34 mouse cellular contexts compared by ENCODE assay signal in genomic region chr5:114985074-114985473, GRCm38 (mm10). TPM values are rescaled to one million over a fixed set of nuclear protein-coding genes. Genes with fewer than 3 reads are reported as not detected.
A peak's percentile ranks its signal among the peaks of the same experiment; 100 is the strongest.
DNase-seq lines count a peak whose midpoint lies in the region; ATAC-seq lines count a peak whose summit lies in the region.
"Had no signal": no experiment of that assay in that cellular context is flagged by ENCODE, and none has a peak within 500 bp of the region (broad histone marks: within the 10 kb centered on the region; RNA-seq: fewer than 3 reads in every experiment).

No protein-coding gene starts in this region.

- H3K27ac ChIP-seq in midbrain, embryonic 11.5 days (ENCODE audit: low read depth, low read length), result no peak overlapping the region
- H3K27ac ChIP-seq in midbrain, embryonic 13.5 days, result no peak overlapping the region
- H3K27ac ChIP-seq in intestine, embryonic 16.5 days (ENCODE audit: low read length), result 0 out of 2 replicates have a peak overlapping the region, but pooled peaks have one; percentile 40
- H3K27ac ChIP-seq: embryonic facial prominence, embryonic 10.5 days; embryonic facial prominence, embryonic 13.5 days; forebrain, embryonic 10.5 days; forebrain, embryonic 13.5 days; hindbrain, embryonic 12.5 days; hindbrain, embryonic 15.5 days had no signal

- no peak overlapping the region for H3K4me3 ChIP-seq in midbrain, embryonic 11.5 days (ENCODE audit: low read depth, low read length)
- no peak overlapping the region for H3K4me3 ChIP-seq in midbrain, embryonic 13.5 days (replicated peaks)
- no peak overlapping the region for H3K4me3 ChIP-seq in intestine, embryonic 16.5 days (ENCODE audit: low read length)
- H3K4me3 ChIP-seq: embryonic facial prominence, embryonic 10.5 days; embryonic facial prominence, embryonic 13.5 days; forebrain, embryonic 10.5 days; forebrain, embryonic 13.5 days; hindbrain, embryonic 12.5 days; hindbrain, embryonic 15.5 days had no signal

- H3K9me3 ChIP-seq in midbrain, embryonic 11.5 days (ENCODE audit: control insufficient read depth, low read length), result no peaks in the 10 kb centered on the region
- no peaks in the 10 kb centered on the region for H3K9me3 ChIP-seq in midbrain, embryonic 13.5 days
- H3K9me3 ChIP-seq in intestine, embryonic 16.5 days (ENCODE audit: control insufficient read depth, low read length), result no peaks in the 10 kb centered on the region
- H3K9me3 ChIP-seq: embryonic facial prominence, embryonic 10.5 days; forebrain, embryonic 10.5 days; forebrain, embryonic 13.5 days; hindbrain, embryonic 15.5 days had no signal

- H3K4me2 ChIP-seq in midbrain, embryonic 11.5 days, result no peak overlapping the region
- H3K4me2 ChIP-seq in midbrain, embryonic 13.5 days (replicated peaks), result no peak overlapping the region
- H3K4me2 ChIP-seq in intestine, embryonic 16.5 days (ENCODE audit: low read depth, low read length), result no peak overlapping the region
- H3K4me2 ChIP-seq: embryonic facial prominence, embryonic 13.5 days; forebrain, embryonic 13.5 days; heart, embryonic 11.5 days; hindbrain, embryonic 12.5 days; hindbrain, embryonic 15.5 days had no signal

- H3K27me3 ChIP-seq in midbrain, embryonic 11.5 days (ENCODE audit: control insufficient read depth, insufficient read depth, low read length), result no peaks in the 10 kb centered on the region
- H3K27me3 ChIP-seq in midbrain, embryonic 13.5 days, result no peaks in the 10 kb centered on the region
- no peaks in the 10 kb centered on the region for H3K27me3 ChIP-seq in intestine, embryonic 16.5 days (replicated peaks; ENCODE audit: control insufficient read depth, insufficient read depth, low read length)
- H3K27me3 ChIP-seq: embryonic facial prominence, embryonic 13.5 days; forebrain, embryonic 13.5 days; hindbrain, embryonic 15.5 days had no signal

- H3K36me3 ChIP-seq in midbrain, embryonic 11.5 days (ENCODE audit: control insufficient read depth, insufficient read depth, low read length), result no peaks in the 10 kb centered on the region
- no peaks in the 10 kb centered on the region for H3K36me3 ChIP-seq in midbrain, embryonic 13.5 days
- no peaks in the 10 kb centered on the region for H3K36me3 ChIP-seq in intestine, embryonic 16.5 days (ENCODE audit: control insufficient read depth, insufficient read depth, low read length)
- H3K36me3 ChIP-seq: embryonic facial prominence, embryonic 10.5 days; embryonic facial prominence, embryonic 13.5 days; forebrain, embryonic 10.5 days; hindbrain, embryonic 12.5 days; hindbrain, embryonic 15.5 days had no signal

- H3K9ac ChIP-seq in midbrain, embryonic 11.5 days (ENCODE audit: low read length), result no peak overlapping the region
- no peak overlapping the region for H3K9ac ChIP-seq in midbrain, embryonic 13.5 days (replicated peaks)
- no peak overlapping the region for H3K9ac ChIP-seq in intestine, embryonic 16.5 days (ENCODE audit: low read depth, low read length)
- H3K9ac ChIP-seq: embryonic facial prominence, embryonic 13.5 days; forebrain, embryonic 13.5 days; hindbrain, embryonic 12.5 days; hindbrain, embryonic 15.5 days had no signal

- H3K4me1 ChIP-seq in midbrain, embryonic 11.5 days (ENCODE audit: control insufficient read depth, insufficient read depth, low read length), result no peaks in the 10 kb centered on the region; the same call in 1 of the 2 replicates
- H3K4me1 ChIP-seq in midbrain, embryonic 13.5 days (replicated peaks), result peaks cover 4% of the 10 kb centered on the region
- H3K4me1 ChIP-seq in intestine, embryonic 16.5 days (ENCODE audit: control insufficient read depth, insufficient read depth, low read length), result 0 out of 2 replicates have a peak, but pooled peaks cover 2% of the 10 kb centered on the region

- DNase-seq in midbrain, embryonic 11.5 days (ENCODE audit: low spot score, missing footprints), result peak; percentile 45
- DNase-seq in yolk sac, embryonic 10.5 days (ENCODE audit: low spot score), result peak; percentile 74
- no peak for DNase-seq in right cerebral cortex, adult 2 months (ENCODE audit: low spot score in 2 of 2)
- DNase-seq in gastrocnemius, postnatal 25 days, result no peak
- DNase-seq: adrenal gland, adult 8-10 months; adrenal gland, postnatal 25 days; cerebellum, adult 11-12 months; cerebellum, adult 8-10 months; cerebellum, postnatal 10 days; cerebellum, postnatal 36 days; embryo, embryonic 11 days; gastrocnemius, postnatal 10 days; heart, adult 11 months had no signal

- ATAC-seq in midbrain, embryonic 11.5 days (ENCODE audit: low FRiP score), result no peak
- no peak for ATAC-seq in midbrain, embryonic 13.5 days
- peak; percentile 68 for ATAC-seq in intestine, embryonic 16.5 days
- ATAC-seq: activated CD4-positive, CD25-positive, alpha-beta regulatory T cell, adult 4 months; CD4-positive, CD25-positive, alpha-beta regulatory T cell, adult 4 months; forebrain, embryonic 13.5 days; forebrain, embryonic 16.5 days had no signal

RNA-seq across cellular contexts. Expression of gene Hnf1a, which starts 14.2 kb away (rescaled TPM):
- not detected in 2 replicates for polyA plus RNA-seq in midbrain, embryonic 11.5 days (2014; fragmentation: Nextera tagmentation; extraction: Ambion mirVana)
- 0.06 TPM in 1 of 2 replicates, not detected in the other for polyA plus RNA-seq in midbrain, embryonic 13.5 days (2015; fragmentation: Nextera tagmentation; extraction: Ambion mirVana)
- 16.1 and 21.7 TPM in 2 replicates for polyA plus RNA-seq in intestine, embryonic 16.5 days (2015; fragmentation: Nextera tagmentation; extraction: Ambion mirVana)
- not detected for total RNA-seq in gastrocnemius, postnatal 25 days (2021)
- total RNA-seq: adrenal gland, adult 8-10 months; adrenal gland, postnatal 25 days; gastrocnemius, adult 18-20 months; gastrocnemius, postnatal 10 days; gastrocnemius, postnatal 4 days; heart, adult 8-10 months; heart, postnatal 25 days; hematopoietic stem cell, adult 5-6 weeks had no signal
- polyA plus RNA-seq: brain, embryonic 14.5 days; cortical plate, adult 2 months; embryonic facial prominence, embryonic 13.5 days; forebrain, embryonic 10.5 days; heart, embryonic 11.5 days; heart, embryonic 14.5 days; heart, postnatal 0 days had no signal

RNA-seq across cellular contexts. Expression of gene Sppl3, which starts 25.9 kb away (rescaled TPM):
- 21.7 and 23.6 TPM in 2 replicates for polyA plus RNA-seq in midbrain, embryonic 11.5 days (2014; fragmentation: Nextera tagmentation; extraction: Ambion mirVana)
- 17.6 TPM in 2 replicates for polyA plus RNA-seq in midbrain, embryonic 13.5 days (2015; fragmentation: Nextera tagmentation; extraction: Ambion mirVana)
- polyA plus RNA-seq in intestine, embryonic 16.5 days (2015; fragmentation: Nextera tagmentation; extraction: Ambion mirVana), result 8.1 and 8.6 TPM in 2 replicates
- 10 to 100 TPM; 19.6 to 20.3 TPM for total RNA-seq in gastrocnemius, postnatal 25 days (2021)

RNA-seq across cellular contexts. Expression of gene 2210016L21Rik, which starts 43.1 kb away (rescaled TPM):
- polyA plus RNA-seq in midbrain, embryonic 11.5 days (2014; fragmentation: Nextera tagmentation; extraction: Ambion mirVana), result 43.5 and 46.3 TPM in 2 replicates
- 87.9 and 91.5 TPM in 2 replicates for polyA plus RNA-seq in midbrain, embryonic 13.5 days (2015; fragmentation: Nextera tagmentation; extraction: Ambion mirVana)
- 49.1 and 53.3 TPM in 2 replicates for polyA plus RNA-seq in intestine, embryonic 16.5 days (2015; fragmentation: Nextera tagmentation; extraction: Ambion mirVana)
- 10 to 100 TPM; 25.3 to 26.9 TPM for total RNA-seq in gastrocnemius, postnatal 25 days (2021)

Comparison
In these comparisons a context has a peak if more than half of its experiments do, and no peak if none do; other contexts are left out.
1. DNase-seq: peak in midbrain, embryonic 11.5 days (single experiment) and yolk sac, embryonic 10.5 days (single experiment); none in right cerebral cortex, adult 2 months (0 of 2) and gastrocnemius, postnatal 25 days (single experiment).
2. RNA of gene Hnf1a, which starts 14.2 kb away (polyA plus RNA-seq): 16.1 to 21.7 TPM in intestine, embryonic 16.5 days; 0.06 TPM in midbrain, embryonic 13.5 days and not detected in midbrain, embryonic 11.5 days; every median in the first group is over 10 times any median in the second.